Mouse (Mus musculus): Measurements from ENCODE around the gene Igsf9. TPM values are rescaled to one million over a fixed set of nuclear protein-coding genes. Genes with fewer than 3 reads are reported as not detected.

Gene Igsf9
- polyA plus RNA-seq, 1 experiment from 2014 or later, result 82.2 TPM

DNA sequence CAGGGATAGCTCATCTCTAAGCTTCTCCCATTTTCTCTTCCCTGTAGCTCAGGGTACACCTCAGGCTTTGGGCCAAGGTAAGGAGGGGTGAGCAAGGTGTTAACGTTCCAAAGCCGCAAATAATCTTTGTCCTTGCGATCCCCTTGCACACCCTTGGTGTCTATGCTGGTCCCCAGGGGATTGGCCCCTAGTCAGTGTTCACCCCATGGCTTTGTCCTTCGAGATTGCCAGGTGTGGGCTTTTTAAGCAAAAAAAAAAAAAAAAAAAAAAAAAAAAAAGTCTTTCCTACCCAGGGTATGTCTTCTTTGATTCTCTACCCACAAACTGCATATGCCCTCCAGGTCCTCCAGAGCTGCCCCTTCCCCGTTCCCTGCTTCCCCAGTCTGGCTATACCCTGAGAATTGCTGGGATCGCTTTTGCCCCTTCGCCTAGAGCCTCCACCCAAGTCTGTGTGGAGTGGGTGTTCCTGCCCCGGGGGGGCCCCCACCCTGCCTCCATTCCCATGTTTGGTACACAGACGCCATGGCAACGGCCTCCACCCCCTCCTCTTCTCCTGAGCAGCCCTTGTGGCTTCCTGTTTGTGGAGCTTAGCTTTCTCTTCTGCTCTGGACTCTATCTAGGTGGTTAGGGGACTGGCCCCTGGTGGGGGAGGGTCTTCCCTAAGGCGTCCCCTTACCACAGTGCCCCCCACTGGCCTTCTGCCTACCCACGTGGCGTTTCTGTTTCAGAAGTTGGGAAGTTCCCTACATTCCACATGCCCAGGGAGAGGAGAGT, 20.0 kb downstream of the Igsf9 start:
- 24% methylated on average over 13 of the region's 13 CpGs for WGBS
- peak; percentile 5; the same call in 1 of the 2 replicates for ATAC-seq (ENCODE audit: low FRiP score)
- Histone ChIP-seq H3K27ac (no peak overlapping the region), H3K27me3 (peaks cover 53% of the 10 kb centered on the region), H3K9ac (0 out of 2 replicates have a peak overlapping the region, but pooled peaks have one; percentile 47), H3K4me2 (replicated peaks) (peak overlapping the region; percentile 59), H3K9me3 (replicated peaks) (no peaks in the 10 kb centered on the region), H3K4me3 (peak overlapping the region; percentile 38), H3K36me3 (peaks cover 21% of the 10 kb centered on the region), H3K4me1 (peaks cover 53% of the 10 kb centered on the region)

DNA sequence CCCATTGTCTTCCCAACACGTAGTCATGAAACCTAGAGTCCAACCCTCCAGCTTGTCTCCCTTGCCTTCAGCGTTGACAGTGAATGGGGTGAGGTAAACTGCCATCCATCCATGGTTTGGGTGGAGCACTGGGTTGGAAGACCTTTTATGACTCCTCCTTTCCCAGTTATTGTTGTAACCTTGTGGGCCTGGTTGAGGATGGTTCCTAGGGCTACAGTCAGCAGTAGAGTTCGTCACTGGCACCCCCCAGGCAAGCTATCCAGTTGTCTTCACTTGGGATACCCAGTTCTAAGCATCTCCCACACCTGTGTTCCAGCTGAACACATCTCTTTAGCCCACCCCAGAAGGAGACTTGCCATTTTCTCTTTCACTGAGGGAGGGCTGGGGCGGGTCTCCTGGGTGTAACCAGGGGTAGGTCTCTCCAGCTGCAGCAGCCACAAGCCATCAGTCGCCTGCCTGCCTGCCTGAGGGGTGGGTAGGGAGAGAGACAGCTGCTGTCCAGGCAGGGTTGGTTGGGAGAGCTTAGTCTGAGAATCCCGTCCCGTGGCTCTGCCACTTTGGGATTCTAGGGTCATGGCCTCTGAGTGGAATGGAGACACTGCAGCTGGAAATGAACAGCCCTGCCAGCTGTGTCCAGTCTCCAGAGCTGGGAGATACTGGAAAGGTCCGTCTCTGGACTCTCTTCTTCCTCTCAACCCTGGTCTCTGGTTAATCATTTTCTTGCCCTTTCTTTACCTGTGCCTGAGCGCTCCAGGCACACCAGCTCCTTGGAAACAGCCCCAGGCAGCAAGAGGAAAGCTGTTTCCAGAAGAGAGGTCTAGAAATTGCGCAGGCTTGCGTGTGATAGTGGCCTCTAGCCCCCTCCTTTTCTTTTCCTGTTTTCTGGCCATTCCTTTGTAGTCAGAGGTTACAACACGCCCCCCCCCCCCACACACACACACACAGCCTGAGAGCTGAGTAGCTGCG, 20.8 kb downstream of the Igsf9 start:
- no peak for ATAC-seq (ENCODE audit: low FRiP score)
- Histone ChIP-seq H3K4me3 (no peak overlapping the region), H3K4me2 (replicated peaks) (peak overlapping the region; percentile 11; the same call in 1 of the 2 replicates), H3K9me3 (replicated peaks) (no peaks in the 10 kb centered on the region), H3K36me3 (peaks cover 12% of the 10 kb centered on the region), H3K9ac (no peak overlapping the region), H3K4me1 (peaks cover 53% of the 10 kb centered on the region), H3K27me3 (peaks cover 51% of the 10 kb centered on the region), H3K27ac (no peak overlapping the region)
- WGBS, result 24% methylated on average over 12 of the region's 13 CpGs

DNA sequence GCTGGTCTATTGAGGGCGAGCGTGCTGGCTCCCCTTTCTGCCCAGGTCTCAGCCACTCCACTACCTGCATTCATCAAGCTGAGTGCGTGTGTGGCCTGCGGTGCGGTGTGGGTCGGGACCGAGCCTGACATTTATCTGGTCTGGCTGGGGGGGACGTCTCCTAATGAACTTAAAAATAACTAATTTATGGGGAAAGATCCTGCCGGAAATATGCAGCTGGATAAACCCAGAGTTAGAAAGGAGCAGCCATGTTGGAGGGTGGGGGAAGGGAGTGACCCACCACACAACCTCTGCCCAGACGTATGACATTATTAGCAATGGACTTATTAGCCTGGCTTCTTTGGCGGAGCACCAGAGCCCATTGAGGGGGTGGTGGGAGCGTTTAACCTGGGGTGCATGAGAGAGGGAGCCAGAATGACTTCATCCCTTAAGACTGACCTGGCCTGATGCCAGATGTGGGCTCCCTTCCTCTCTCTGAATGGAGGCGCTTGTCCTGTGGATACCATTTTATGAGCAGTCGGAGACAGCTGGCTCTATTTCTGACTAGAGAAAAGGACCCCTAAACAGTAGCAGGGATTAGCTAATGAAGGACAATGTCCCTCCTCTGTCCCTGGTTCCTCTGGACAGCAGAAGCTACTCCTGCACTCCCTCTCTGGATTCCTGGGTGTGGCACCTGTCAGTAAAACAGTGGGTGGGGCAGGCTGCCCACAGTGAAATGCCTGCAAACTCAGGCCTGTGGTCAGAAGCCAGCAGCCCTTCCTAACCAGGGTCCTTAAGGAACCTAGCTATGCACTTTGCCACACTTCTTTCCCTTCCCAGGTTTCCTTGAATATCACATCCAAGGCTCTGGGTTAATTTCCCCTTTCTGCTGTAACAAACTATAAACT, 21.8 kb downstream of the Igsf9 start:
- no peaks in the 10 kb centered on the region for H3K9me3 ChIP-seq (replicated peaks)
- WGBS, result 34% methylated on average over 14 of the region's 14 CpGs
- 0 out of 2 replicates have a peak overlapping the region, but pooled peaks have one; percentile 11 for H3K4me2 ChIP-seq (replicated peaks)
- no peak overlapping the region for H3K27ac ChIP-seq
- ATAC-seq (ENCODE audit: low FRiP score), result no peak
- peaks cover 42% of the 10 kb centered on the region for H3K27me3 ChIP-seq
- peaks cover 53% of the 10 kb centered on the region for H3K4me1 ChIP-seq
- no peak overlapping the region for H3K4me3 ChIP-seq
- peaks cover 3% of the 10 kb centered on the region for H3K36me3 ChIP-seq
- no peak overlapping the region for H3K9ac ChIP-seq

DNA sequence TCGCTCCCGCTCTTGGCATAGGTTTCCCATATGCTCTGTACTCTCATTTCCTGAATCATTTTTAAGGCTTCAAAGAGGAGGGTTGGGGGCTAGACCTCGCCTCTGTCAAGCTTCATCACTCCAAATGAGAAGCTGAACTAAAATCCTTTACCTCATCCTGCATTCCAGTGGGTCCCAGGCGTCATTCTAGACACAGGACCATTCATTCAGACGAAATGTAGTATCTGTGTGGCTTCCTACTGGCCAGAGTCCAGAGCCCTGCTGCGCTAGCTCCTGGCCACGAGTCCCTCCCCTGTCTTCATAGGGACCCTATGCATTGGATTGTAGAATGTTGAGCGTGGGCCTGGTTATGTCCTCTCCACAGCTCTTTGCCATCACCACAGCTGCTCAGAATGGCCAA, 23.2 kb downstream of the Igsf9 start:
- 77% methylated on average over 8 of the region's 8 CpGs for WGBS
- Histone ChIP-seq H3K4me2 (replicated peaks) (no peak overlapping the region), H3K4me3 (no peak overlapping the region), H3K27ac (no peak overlapping the region), H3K27me3 (peaks cover 28% of the 10 kb centered on the region), H3K4me1 (peaks cover 51% of the 10 kb centered on the region), H3K9ac (no peak overlapping the region), H3K36me3 (no peaks in the 10 kb centered on the region), H3K9me3 (replicated peaks) (no peaks in the 10 kb centered on the region)
- ATAC-seq (ENCODE audit: low FRiP score), result no peak

DNA sequence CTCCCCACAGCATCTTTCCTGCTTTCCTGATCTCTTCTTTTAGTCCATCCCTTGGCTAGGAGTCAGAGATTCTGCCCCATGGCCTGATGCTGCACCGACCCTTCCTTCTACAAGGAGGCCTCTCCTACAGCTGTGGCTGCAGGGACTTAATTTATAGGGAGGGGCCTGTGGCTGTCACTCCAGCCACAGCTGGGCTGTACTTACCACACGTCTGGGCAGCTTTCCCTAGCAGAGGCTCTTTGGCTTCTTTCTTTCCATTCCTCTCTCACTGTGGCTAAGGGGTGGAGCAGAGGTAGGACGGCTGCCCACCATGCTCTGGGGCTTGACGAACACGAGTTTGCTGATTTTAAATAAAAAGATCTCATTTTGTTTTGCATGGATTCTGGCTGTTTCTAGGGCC, 25.4 kb downstream of the Igsf9 start:
- H3K4me2 ChIP-seq (replicated peaks), result no peak overlapping the region
- 64% methylated on average over 5 of the region's 5 CpGs for WGBS
- peaks cover 7% of the 10 kb centered on the region for H3K27me3 ChIP-seq
- H3K9ac ChIP-seq, result no peak overlapping the region
- H3K36me3 ChIP-seq, result no peaks in the 10 kb centered on the region
- peaks cover 32% of the 10 kb centered on the region for H3K4me1 ChIP-seq
- no peaks in the 10 kb centered on the region for H3K9me3 ChIP-seq (replicated peaks)
- H3K27ac ChIP-seq, result no peak overlapping the region
- ATAC-seq (ENCODE audit: low FRiP score), result no peak
- no peak overlapping the region for H3K4me3 ChIP-seq

DNA sequence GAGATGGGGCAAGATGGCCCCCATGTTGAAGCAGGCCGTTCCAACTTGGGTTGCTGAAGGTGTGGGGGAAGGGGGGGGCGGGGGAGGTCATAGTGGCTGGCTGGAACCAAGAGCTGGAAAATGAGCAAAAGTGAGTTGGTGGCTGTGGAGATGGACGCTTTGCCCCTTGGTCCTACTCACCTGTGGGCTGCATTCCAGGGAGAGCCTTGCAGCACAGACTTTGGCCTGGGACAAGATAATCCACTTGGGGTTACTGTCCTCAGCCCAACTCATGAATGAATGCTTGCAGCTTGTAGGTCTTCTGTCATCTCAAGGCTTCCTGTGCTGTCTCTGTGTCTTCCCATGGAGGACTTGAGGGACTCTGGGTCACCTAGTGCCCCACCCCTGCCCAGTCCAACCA, 26.1 kb downstream of the Igsf9 start:
- no peak overlapping the region for H3K9ac ChIP-seq
- WGBS, result 94% methylated on average over 3 of the region's 3 CpGs
- H3K27ac ChIP-seq, result no peak overlapping the region
- H3K4me2 ChIP-seq (replicated peaks), result no peak overlapping the region
- H3K9me3 ChIP-seq (replicated peaks), result no peaks in the 10 kb centered on the region
- peaks cover 25% of the 10 kb centered on the region for H3K4me1 ChIP-seq
- H3K36me3 ChIP-seq, result no peaks in the 10 kb centered on the region
- H3K27me3 ChIP-seq, result no peaks in the 10 kb centered on the region
- no peak for ATAC-seq (ENCODE audit: low FRiP score)
- H3K4me3 ChIP-seq, result no peak overlapping the region

DNA sequence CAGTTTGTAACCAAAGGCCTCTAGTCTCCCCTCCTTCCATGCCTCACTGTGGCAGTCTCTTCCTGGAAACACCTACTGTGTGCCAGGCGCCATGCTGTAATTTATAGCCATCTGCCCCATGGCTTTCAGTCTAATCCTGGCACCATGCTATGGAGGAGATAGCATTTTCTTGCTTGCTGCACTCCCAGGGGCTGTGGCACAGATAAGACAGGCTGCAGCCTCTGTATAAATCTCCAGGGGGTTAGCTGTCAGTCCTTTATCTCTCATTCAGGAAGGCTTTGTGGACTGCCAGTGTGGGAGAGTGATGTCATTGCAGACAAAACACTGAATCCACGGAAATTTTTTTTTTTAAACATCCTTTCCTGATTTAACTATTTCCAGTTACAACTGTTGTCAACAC, 26.6 kb downstream of the Igsf9 start:
- Histone ChIP-seq H3K36me3 (no peaks in the 10 kb centered on the region), H3K27ac (no peak overlapping the region), H3K4me3 (no peak overlapping the region), H3K9ac (no peak overlapping the region), H3K9me3 (replicated peaks) (no peaks in the 10 kb centered on the region), H3K4me2 (replicated peaks) (no peak overlapping the region), H3K27me3 (no peaks in the 10 kb centered on the region), H3K4me1 (peaks cover 25% of the 10 kb centered on the region)
- ATAC-seq (ENCODE audit: low FRiP score), result no peak
- 47% methylated on average over 2 of the region's 2 CpGs for WGBS

DNA sequence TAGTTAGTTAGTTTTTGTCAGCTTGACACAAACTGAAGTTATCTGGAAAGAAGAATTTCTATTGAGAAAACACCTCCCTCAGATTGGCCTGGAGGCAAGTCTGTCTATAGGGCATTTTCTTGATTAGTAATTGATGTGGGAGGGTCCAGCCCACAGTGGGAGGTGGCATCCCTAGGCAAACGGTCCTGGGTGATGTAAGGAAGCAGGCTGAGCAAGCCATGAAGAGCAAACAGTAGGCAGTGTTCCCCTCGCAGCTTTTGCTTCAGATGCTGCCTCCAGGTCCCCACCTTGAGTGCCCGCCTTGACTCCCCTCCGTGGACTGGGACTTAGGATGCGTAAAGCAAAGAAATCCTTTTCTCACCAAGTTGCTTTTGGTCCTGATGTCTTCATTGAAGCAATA, 27.6 kb downstream of the Igsf9 start:
- H3K36me3 ChIP-seq, result no peaks in the 10 kb centered on the region
- no peak for ATAC-seq (ENCODE audit: low FRiP score)

DNA sequence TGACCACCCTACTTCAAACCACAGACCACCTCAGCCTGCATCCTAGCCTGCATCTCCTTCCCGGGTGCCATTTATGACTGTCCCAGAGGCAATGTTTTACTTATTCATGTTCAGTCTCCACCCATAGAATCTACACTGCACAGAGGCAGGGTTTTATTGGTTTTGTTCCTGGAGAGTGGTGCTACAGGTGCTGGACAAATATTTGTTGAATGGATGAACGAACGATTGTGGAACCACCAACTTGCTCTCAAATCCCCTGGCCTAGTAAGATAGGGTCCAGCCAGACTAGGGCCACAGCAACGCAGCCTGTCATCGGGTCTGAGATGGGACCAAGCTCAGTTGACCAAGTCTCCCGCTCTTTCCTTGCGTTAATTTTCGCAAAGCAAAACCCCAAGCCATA, 28.4 kb downstream of the Igsf9 start:
- 51% methylated on average over 8 of the region's 8 CpGs for WGBS

More for the DNA sequence above, 27.6 kb downstream of the Igsf9 start:
- H3K27me3 ChIP-seq, result 0 out of 2 replicates have a peak, but pooled peaks cover 3% of the 10 kb centered on the region
- no peak overlapping the region for H3K4me2 ChIP-seq (replicated peaks)
- no peak overlapping the region for H3K4me3 ChIP-seq
- no peaks in the 10 kb centered on the region for H3K9me3 ChIP-seq (replicated peaks)
- peaks cover 15% of the 10 kb centered on the region for H3K4me1 ChIP-seq
- 77% methylated on average over 5 of the region's 5 CpGs for WGBS
- H3K9ac ChIP-seq, result no peak overlapping the region
- no peak overlapping the region for H3K27ac ChIP-seq

DNA sequence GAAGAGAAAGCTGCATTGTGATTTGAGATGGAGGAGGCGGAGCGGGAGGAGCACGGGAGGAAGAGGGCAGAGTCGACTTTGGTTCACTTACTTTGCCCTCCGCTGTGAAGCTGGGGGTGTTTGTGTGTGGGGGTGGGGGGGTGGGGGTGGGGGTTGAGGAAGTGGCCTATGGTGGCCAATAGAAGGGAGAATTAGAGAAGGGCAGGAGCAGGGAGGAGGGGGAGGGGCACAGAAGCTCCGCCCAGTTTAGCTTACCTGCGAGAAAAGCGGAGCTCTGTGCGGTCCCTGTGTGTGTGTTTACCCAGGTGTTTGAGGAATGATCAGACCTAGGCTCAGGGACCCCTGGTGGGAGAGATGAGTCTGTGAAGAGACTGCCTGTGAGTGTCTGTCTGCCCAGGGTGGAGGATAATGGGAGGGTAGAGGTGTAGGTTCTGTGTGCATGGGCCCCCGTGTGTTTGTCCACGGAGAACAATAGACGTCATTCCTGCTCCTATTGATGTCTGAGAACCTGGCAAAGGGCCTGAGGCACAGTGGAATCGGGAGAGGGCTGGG, 28.9 kb downstream of the Igsf9 start:
- Histone ChIP-seq H3K27me3 (0 out of 2 replicates have a peak, but pooled peaks cover 3% of the 10 kb centered on the region), H3K4me2 (replicated peaks) (no peak overlapping the region), H3K4me1 (peaks cover 8% of the 10 kb centered on the region; the same call in 1 of the 2 replicates), H3K27ac (no peak overlapping the region), H3K36me3 (no peaks in the 10 kb centered on the region), H3K4me3 (no peak overlapping the region), H3K9me3 (replicated peaks) (no peaks in the 10 kb centered on the region), H3K9ac (no peak overlapping the region)
- ATAC-seq (ENCODE audit: low FRiP score), result no peak
- 23% methylated on average over 13 of the region's 13 CpGs for WGBS

More for the DNA sequence above, 28.4 kb downstream of the Igsf9 start:
- H3K4me3 ChIP-seq, result no peak overlapping the region
- no peaks in the 10 kb centered on the region for H3K36me3 ChIP-seq
- H3K27me3 ChIP-seq, result 0 out of 2 replicates have a peak, but pooled peaks cover 3% of the 10 kb centered on the region
- H3K27ac ChIP-seq, result no peak overlapping the region
- H3K9me3 ChIP-seq (replicated peaks), result no peaks in the 10 kb centered on the region
- H3K9ac ChIP-seq, result no peak overlapping the region
- peaks cover 9% of the 10 kb centered on the region; the same call in 1 of the 2 replicates for H3K4me1 ChIP-seq
- ATAC-seq (ENCODE audit: low FRiP score), result no peak
- no peak overlapping the region for H3K4me2 ChIP-seq (replicated peaks)

DNA sequence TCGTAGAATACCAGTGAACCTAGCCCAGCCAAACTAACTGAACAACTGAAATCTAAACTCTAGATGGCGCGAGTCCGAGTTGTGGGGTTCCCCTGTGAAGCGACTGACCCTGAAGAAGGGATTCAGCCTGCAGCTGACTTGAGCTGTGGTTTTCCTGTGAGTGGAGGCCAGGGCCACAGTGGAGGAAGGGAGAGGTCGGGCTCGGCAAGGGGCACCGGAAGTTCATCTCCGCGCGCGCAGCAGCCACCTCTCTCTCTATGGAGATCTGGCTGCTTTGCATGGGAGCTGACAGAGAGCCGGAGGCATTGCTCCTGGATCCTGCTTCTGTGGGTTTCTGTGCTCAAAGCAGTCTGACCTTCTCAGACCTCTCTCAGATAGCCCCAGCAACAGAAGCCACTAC, 31.4 kb downstream of the Igsf9 start:
- Histone ChIP-seq H3K36me3 (no peaks in the 10 kb centered on the region), H3K9ac (no peak overlapping the region), H3K4me2 (replicated peaks) (peak overlapping the region; percentile 27; the same call in 1 of the 2 replicates), H3K27ac (no peak overlapping the region), H3K4me3 (no peak overlapping the region), H3K4me1 (peaks cover 10% of the 10 kb centered on the region; the same call in 1 of the 2 replicates), H3K27me3 (0 out of 2 replicates have a peak, but pooled peaks cover 3% of the 10 kb centered on the region), H3K9me3 (replicated peaks) (no peaks in the 10 kb centered on the region)
- 24% methylated on average over 13 of the region's 13 CpGs for WGBS
- no peak for ATAC-seq (ENCODE audit: low FRiP score)

Measured in hindbrain, embryonic 12.5 days (tissue).